Mouse (Mus musculus) cortical plate, adult 2 months (tissue): Measurements from ENCODE around the gene Gm49369.

Experiments
- CTCF ChIP-seq: fragments of 200-500 bp; IDR thresholded peaks from 2 replicates; pipeline ENCODE4 v1.5.1; 2011; ENCODE audit warnings: mild to moderate bottlenecking, control low read depth, low read length; ENCODE audit not compliant: insufficient read depth; ENCODE audit errors: extremely low read depth
- POLR2A ChIP-seq: fragments of 200-500 bp; IDR thresholded peaks from 2 replicates; pipeline ENCODE4 v1.6.1; 2011; ENCODE audit warnings: mild to moderate bottlenecking, low read length, control low read depth; ENCODE audit not compliant: insufficient read depth; ENCODE audit errors: extremely low read depth

DNA sequence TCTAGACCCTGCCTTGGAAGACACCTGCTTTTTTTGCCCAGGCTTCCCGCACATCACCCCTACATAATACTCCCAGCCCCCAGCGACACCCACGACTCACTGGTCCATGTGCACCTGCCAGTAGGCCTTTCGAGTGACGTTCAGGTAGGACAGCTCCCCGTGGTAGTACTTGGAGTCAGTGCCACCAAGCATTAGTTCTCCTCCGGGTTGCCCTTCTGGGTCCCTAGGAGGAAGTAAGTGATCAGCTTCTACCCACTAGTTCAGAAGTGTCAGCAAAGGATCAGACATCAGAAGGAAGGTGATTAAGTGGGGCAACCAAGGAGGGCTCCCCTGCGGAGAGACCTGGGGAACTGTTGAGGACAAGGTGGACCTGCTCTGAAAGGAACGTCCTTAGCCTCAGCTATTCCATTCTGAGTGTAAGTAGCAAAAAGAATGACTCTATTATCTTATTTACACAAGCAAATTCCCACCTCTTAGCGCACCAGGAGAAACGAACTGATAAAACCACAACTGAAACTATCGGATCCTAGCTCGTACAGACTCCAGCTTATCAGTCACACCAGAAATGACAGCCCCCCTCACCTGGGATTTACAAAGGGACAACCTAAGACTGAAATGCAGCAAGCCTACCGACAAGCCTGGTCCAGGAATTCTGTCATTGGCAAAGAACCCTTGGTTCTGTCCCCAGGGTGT, 5.1 kb downstream of the Gm49369 start:
- TF ChIP-seq POLR2A: no peak
- no peak for TF ChIP-seq CTCF
